Mouse (Mus musculus): ENCODE results near the gene Ocel1.
A peak's percentile ranks its signal among the peaks of the same experiment; 100 is the strongest.
"Not testable (repeated sequence)": the region's sequence is repeated elsewhere in the genome, so short reads cannot be mapped to it uniquely, and the experiment has no call there.

Gene Ocel1

GRCm38 (mm10) chr8:71371236-71371848, at the start of gene Ocel1:
Ocel1 (plus strand) TSS chr8:71371298.
- DNase-seq (ENCODE audit: low read depth, low spot score), result peak; percentile 100

- no peak for DNase-seq (ENCODE audit: low read depth, low spot score)
These were observed 48.2 kb upstream of the Ocel1 start for GRCm38 (mm10) chr8:71322939-71323338.

DNA sequence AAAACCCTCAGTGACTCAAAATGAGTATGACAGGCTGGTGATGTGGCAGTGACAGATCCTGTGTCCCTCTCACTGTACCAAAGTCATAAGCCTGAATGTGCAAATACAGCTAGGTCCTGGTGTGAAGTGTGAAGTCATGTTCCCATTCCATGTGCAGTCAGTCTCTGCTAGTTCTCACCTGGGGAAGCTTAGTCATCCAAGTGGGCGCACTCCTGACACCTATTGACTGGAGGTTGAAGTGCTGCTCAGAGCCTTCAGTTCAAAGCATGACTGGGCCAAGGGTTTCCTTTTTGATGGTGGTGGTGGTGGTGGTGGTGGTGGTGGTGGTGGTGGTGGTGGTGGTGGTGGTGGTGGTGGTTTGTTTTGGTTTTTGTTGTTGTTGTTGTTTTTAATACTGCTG, 46.2 kb upstream of the Ocel1 start:
- peak; percentile 67 for DNase-seq (ENCODE audit: low read depth, low spot score)

GRCm38 (mm10) chr8:71337834-71338233, 33.3 kb upstream of the Ocel1 start:
- not testable (repeated sequence) for DNase-seq (ENCODE audit: low read depth, low spot score)

DNA sequence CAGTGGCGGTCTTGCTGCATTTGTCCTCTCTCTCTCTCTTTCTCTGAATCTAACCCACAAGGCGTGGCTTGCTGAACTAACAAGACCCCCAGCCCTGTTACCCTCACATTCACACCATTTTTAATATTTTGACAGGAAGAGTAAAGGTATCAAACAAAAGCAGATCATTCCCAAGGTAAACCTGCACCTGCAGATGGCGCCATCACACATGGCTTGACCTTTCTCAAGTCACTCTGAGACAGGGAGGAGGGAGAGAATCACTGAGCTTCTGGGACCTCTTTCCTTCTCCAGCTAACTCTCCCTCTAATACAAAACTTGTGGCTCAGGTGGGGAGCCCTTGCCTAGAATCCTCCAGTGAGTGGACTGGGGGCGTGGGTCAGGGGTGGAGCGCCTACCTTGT, 30.5 kb upstream of the Ocel1 start:
- peak; percentile 71 for DNase-seq (ENCODE audit: low read depth, low spot score)

GRCm38 (mm10) chr8:71346581-71346980, 24.5 kb upstream of the Ocel1 start:
- DNase-seq (ENCODE audit: low read depth, low spot score), result no peak

GRCm38 (mm10) chr8:71351117-71351516, 20.0 kb upstream of the Ocel1 start:
- no peak for DNase-seq (ENCODE audit: low read depth, low spot score)

DNA sequence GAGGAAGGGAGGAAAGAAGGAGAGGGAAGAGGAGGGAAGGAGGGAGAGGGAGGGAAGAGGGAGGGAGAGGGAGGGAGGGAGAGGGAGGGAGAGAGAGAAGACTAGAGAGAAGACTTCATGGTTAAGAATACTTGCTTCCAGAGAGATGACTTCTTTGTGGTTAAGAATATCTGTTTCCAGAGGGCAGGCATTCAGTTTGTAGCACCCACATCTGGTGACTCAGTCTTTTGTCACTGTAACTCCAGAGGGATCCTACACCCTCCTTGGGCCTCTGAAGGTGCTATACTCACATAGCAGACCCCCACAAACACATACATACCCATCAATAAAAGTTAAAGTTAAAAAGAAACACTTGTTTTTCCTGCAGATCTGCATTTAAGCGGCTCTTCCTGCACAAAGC, 19.6 kb upstream of the Ocel1 start:
- no peak for DNase-seq (ENCODE audit: low read depth, low spot score)

- DNase-seq (ENCODE audit: low read depth, low spot score), result peak; percentile 44
These were observed 13.1 kb upstream of the Ocel1 start for GRCm38 (mm10) chr8:71358026-71358425.

GRCm38 (mm10) chr8:71366771-71367528, 4.1 kb upstream of the Ocel1 start, which contains the start of gene Use1:
Use1 (plus strand) TSS chr8:71366848.
- DNase-seq (ENCODE audit: low read depth, low spot score), result peak; percentile 99

- no peak for DNase-seq (ENCODE audit: low read depth, low spot score)
These were observed 3.4 kb upstream of the Ocel1 start for GRCm38 (mm10) chr8:71367529-71368176.

DNA sequence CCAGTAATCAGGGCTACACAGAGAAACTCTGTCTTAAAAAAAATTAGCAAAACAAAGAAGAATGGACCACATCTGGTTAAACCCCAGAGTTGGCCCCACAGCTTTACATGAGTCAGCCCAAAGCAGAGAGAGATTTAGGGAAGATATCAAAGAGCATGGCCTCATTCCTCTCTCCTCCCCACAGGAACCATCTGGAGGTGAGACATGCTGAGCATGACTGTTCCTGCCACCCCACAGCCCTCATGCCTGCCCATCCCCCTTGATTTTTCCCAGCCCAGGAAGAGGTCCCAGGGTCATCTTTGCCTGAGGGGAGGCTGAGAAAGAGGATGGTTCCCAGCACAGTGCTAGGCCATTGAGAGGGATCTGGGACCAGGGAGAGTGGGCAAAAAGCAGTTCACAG, 2.7 kb upstream of the Ocel1 start:
- no peak for DNase-seq (ENCODE audit: low read depth, low spot score)

GRCm38 (mm10) chr8:71369040-71369718, 1.9 kb upstream of the Ocel1 start:
- DNase-seq (ENCODE audit: low read depth, low spot score), result no peak

DNA sequence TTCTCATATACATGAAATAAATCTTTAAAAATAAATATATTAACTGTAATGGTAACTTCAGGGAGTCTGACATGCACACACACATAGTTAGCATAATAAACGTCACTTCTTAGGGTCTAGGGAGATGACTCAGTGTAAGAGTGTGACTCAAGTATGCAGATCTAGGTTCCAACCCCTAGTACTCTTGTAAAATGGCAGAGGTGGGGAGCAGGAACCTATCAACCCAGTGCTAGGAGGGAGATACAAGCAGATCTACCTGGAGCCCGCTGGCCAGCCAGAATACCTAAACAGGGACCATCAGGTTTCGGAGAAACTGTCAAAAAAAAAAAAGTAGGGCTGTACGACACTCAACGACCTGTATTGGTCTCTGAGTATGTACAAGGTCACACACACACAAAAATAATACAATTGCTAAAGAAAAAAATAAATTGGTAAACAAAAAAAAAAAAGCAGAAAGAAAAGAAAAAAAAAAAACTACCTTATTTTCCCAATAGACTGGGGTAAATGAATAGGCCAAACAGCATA, 325 bp upstream of the Ocel1 start:
- DNase-seq (ENCODE audit: low read depth, low spot score), result no peak

- DNase-seq (ENCODE audit: low read depth, low spot score), result no peak
These were observed 1.3 kb downstream of the Ocel1 start for GRCm38 (mm10) chr8:71372427-71372826.

GRCm38 (mm10) chr8:71373000-71373399, 1.9 kb downstream of the Ocel1 start:
- no peak for DNase-seq (ENCODE audit: low read depth, low spot score)

GRCm38 (mm10) chr8:71374616-71375206, 3.6 kb downstream of the Ocel1 start:
- peak; percentile 59 for DNase-seq (ENCODE audit: low read depth, low spot score)

DNA sequence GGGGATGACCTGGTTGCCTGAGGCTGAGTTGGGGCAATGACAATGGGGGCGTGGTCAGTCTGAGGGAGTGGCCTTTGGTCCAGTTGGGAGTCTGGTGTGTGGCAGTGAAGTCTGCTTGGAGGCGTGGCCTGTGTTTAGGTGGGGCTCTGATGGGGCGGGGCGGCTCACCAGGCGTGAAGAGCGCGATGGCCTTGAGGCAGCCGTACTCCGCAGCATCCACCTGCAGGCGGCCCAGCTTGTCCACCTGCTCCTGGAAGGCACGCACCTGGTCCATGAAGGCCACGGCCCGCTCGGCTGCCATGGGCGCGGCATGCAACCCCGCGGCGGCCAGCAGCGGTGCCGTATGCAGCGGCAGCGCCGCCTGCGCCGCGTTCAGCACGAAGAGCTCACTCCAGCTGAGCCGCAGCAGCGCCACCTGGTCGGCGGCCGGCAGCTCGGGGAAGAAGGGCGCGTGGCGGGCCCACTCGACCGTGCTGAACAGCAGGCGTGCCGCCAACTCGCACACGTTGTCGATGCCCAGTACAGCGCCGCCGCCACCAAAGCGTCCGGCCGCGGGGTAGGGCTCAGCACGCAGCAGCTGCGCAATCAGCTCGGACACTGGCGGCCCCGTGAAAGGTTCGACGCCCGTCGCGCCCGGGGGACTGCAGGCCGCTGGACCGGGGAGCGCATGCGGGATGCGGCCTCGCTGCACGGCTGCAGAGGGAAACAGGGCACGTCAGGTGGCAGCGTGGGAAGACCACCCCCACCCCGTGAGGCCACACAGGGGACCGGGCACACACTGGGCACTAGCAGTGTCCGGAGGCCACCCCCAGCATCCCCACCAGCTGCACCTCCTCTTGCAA, 4.7 kb downstream of the Ocel1 start:
- peak; percentile 95 for DNase-seq (ENCODE audit: low read depth, low spot score)

DNA sequence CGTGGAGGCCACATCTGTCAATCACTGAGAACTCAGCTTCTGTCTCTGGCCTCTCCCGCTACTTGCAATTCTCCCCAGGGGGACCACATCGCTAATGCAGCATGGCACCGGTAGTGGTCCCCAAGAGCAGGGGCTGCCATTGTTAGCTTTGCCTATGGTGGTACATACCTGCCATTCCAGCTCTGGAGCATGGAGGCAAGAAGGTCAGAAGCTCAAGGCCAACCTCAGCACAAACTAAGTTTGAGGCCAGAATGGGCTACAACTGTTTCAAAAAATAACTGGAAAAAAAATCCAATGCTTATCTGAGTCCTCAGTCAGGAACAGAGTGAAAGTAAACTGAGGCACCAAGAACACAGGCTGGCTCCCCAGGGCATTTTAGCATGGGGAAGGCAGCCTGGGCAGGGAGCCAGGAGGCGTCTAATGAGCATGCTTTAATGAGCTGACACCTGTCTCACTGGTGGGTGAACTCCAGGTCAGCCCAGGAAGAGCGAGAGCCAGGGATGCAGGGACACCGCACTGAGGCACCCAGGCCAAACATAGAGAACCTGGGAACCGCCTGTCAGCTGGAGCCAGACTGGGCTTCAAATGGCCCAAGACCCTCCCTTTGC, 5.4 kb downstream of the Ocel1 start:
- DNase-seq (ENCODE audit: low read depth, low spot score), result no peak

- DNase-seq (ENCODE audit: low read depth, low spot score), result no peak
These were observed 7.9 kb downstream of the Ocel1 start for GRCm38 (mm10) chr8:71379008-71379407.

All from ES-CJ7 (cell line).